Mouse (Mus musculus): ENCODE measurements at regions not wholly inside any gene's neighbourhood (a gene's known extent, or its start where the extent isn't known, plus 50 kb on each side); places are given as distances from the start of the nearest gene placed in this dataset.

- ATAC-seq (replicated peaks; ENCODE audit: poor library complexity): no peak
Observed at GRCm38 (mm10) chr17:65049860-65050482, 214.1 kb upstream of the 4930583I09Rik start.

GRCm38 (mm10) chr17:65015731-65016130 is 179.9 kb upstream of the 4930583I09Rik start:
- ATAC-seq (replicated peaks; ENCODE audit: poor library complexity): no peak

- no peak for ATAC-seq (replicated peaks; ENCODE audit: poor library complexity)
Observed at GRCm38 (mm10) chr17:65014682-65015081, 178.8 kb upstream of the 4930583I09Rik start.

GRCm38 (mm10) chr17:65000626-65001135 is 164.8 kb upstream of the 4930583I09Rik start:
- no peak for ATAC-seq (replicated peaks; ENCODE audit: poor library complexity)

- ATAC-seq (replicated peaks; ENCODE audit: poor library complexity): no peak
Observed at GRCm38 (mm10) chr17:64994483-64994882, 158.6 kb upstream of the 4930583I09Rik start.

- no peak for ATAC-seq (replicated peaks; ENCODE audit: poor library complexity)
Observed at GRCm38 (mm10) chr17:64991262-64991661, 155.4 kb upstream of the 4930583I09Rik start.

- no peak for ATAC-seq (replicated peaks; ENCODE audit: poor library complexity)
Observed at GRCm38 (mm10) chr17:64984276-64985011, 148.6 kb upstream of the 4930583I09Rik start.

GRCm38 (mm10) chr17:64983480-64983879 is 147.6 kb upstream of the 4930583I09Rik start:
- ATAC-seq (replicated peaks; ENCODE audit: poor library complexity): no peak

GRCm38 (mm10) chr17:64964153-64964552 is 128.3 kb upstream of the 4930583I09Rik start:
- ATAC-seq (replicated peaks; ENCODE audit: poor library complexity): no peak

- no peak for ATAC-seq (replicated peaks; ENCODE audit: poor library complexity)
Observed at GRCm38 (mm10) chr17:64961887-64962286, 126.0 kb upstream of the 4930583I09Rik start.

- no peak for ATAC-seq (replicated peaks; ENCODE audit: poor library complexity)
Observed at GRCm38 (mm10) chr17:64957495-64957894, 121.6 kb upstream of the 4930583I09Rik start.

GRCm38 (mm10) chr17:64956506-64956905 is 120.6 kb upstream of the 4930583I09Rik start:
- no peak for ATAC-seq (replicated peaks; ENCODE audit: poor library complexity)

GRCm38 (mm10) chr17:64953275-64953674 is 117.4 kb upstream of the 4930583I09Rik start:
- ATAC-seq (replicated peaks; ENCODE audit: poor library complexity): no peak

- ATAC-seq (replicated peaks; ENCODE audit: poor library complexity): no peak
Observed at GRCm38 (mm10) chr17:64951625-64951940, 115.7 kb upstream of the 4930583I09Rik start.

GRCm38 (mm10) chr17:64950802-64951624 is 115.1 kb upstream of the 4930583I09Rik start:
- ATAC-seq (replicated peaks; ENCODE audit: poor library complexity): no peak

- ATAC-seq (replicated peaks; ENCODE audit: poor library complexity): no peak
Observed at GRCm38 (mm10) chr17:64943213-64943612, 107.3 kb upstream of the 4930583I09Rik start.

- no peak for ATAC-seq (replicated peaks; ENCODE audit: poor library complexity)
Observed at GRCm38 (mm10) chr17:64941555-64941954, 105.7 kb upstream of the 4930583I09Rik start.

GRCm38 (mm10) chr17:64935683-64936082 is 99.8 kb upstream of the 4930583I09Rik start:
- ATAC-seq (replicated peaks; ENCODE audit: poor library complexity): no peak

GRCm38 (mm10) chr17:64934411-64934810 is 98.5 kb upstream of the 4930583I09Rik start:
- no peak for ATAC-seq (replicated peaks; ENCODE audit: poor library complexity)

- no peak for ATAC-seq (replicated peaks; ENCODE audit: poor library complexity)
Observed at GRCm38 (mm10) chr17:64930816-64931428, 95.1 kb upstream of the 4930583I09Rik start.

- no peak for ATAC-seq (replicated peaks; ENCODE audit: poor library complexity)
Observed at GRCm38 (mm10) chr17:64923762-64924161, 87.9 kb upstream of the 4930583I09Rik start.
